Mouse (Mus musculus): Measurements from ENCODE around the gene Usp48.
A peak's percentile ranks its signal among the peaks of the same experiment; 100 is the strongest.
"Not testable (repeated sequence)": the region's sequence is repeated elsewhere in the genome, so short reads cannot be mapped to it uniquely, and the experiment has no call there.

Usp48 gene

GRCm38 (mm10) chr4:137593601-137594495, at the start of gene Usp48:
Gene Usp48, plus strand, starts transcription at chr4:137593755.
- peak; percentile 95 for DNase-seq (ENCODE audit: inconsistent ontology term)

GRCm38 (mm10) chr4:137545568-137545967, 48.0 kb upstream of the Usp48 start:
- no peak for DNase-seq (ENCODE audit: inconsistent ontology term)

- DNase-seq (ENCODE audit: inconsistent ontology term) = peak; percentile 16
Measured at GRCm38 (mm10) chr4:137546003-137546525, 47.5 kb upstream of the Usp48 start.

- DNase-seq (ENCODE audit: inconsistent ontology term) = no peak
Measured at GRCm38 (mm10) chr4:137553466-137553865, 40.1 kb upstream of the Usp48 start.

GRCm38 (mm10) chr4:137556673-137557210, 36.8 kb upstream of the Usp48 start:
- no peak for DNase-seq (ENCODE audit: inconsistent ontology term)

- no peak for DNase-seq (ENCODE audit: inconsistent ontology term)
Measured at GRCm38 (mm10) chr4:137569873-137570272, 23.7 kb upstream of the Usp48 start.

- DNase-seq (ENCODE audit: inconsistent ontology term) = no peak
Measured at GRCm38 (mm10) chr4:137574469-137574868, 19.1 kb upstream of the Usp48 start, which contains the start of gene Ldlrad2. Gene Ldlrad2, minus strand, starts transcription at chr4:137574569.

GRCm38 (mm10) chr4:137577486-137577885, 16.1 kb upstream of the Usp48 start:
- DNase-seq (ENCODE audit: inconsistent ontology term) = no peak

GRCm38 (mm10) chr4:137578181-137578845, 15.2 kb upstream of the Usp48 start:
- peak; percentile 69 for DNase-seq (ENCODE audit: inconsistent ontology term)

- DNase-seq (ENCODE audit: inconsistent ontology term) = no peak
Measured at GRCm38 (mm10) chr4:137579789-137580188, 13.8 kb upstream of the Usp48 start.

- no peak for DNase-seq (ENCODE audit: inconsistent ontology term)
Measured at GRCm38 (mm10) chr4:137580299-137580698, 13.3 kb upstream of the Usp48 start.

- no peak for DNase-seq (ENCODE audit: inconsistent ontology term)
Measured at GRCm38 (mm10) chr4:137581815-137582214, 11.7 kb upstream of the Usp48 start.

- not testable (repeated sequence) for DNase-seq (ENCODE audit: inconsistent ontology term)
Measured at GRCm38 (mm10) chr4:137589095-137589494, 4.5 kb upstream of the Usp48 start.

- DNase-seq (ENCODE audit: inconsistent ontology term) = no peak
Measured at GRCm38 (mm10) chr4:137589586-137589985, 4.0 kb upstream of the Usp48 start.

GRCm38 (mm10) chr4:137590961-137591360, 2.6 kb upstream of the Usp48 start:
- no peak for DNase-seq (ENCODE audit: inconsistent ontology term)

- DNase-seq (ENCODE audit: inconsistent ontology term) = peak; percentile 66
Measured at GRCm38 (mm10) chr4:137594496-137595270, 1.1 kb downstream of the Usp48 start.

GRCm38 (mm10) chr4:137597098-137597630, 3.6 kb downstream of the Usp48 start:
- DNase-seq (ENCODE audit: inconsistent ontology term) = no peak

GRCm38 (mm10) chr4:137598577-137598976, 5.0 kb downstream of the Usp48 start:
- no peak for DNase-seq (ENCODE audit: inconsistent ontology term)

- DNase-seq (ENCODE audit: inconsistent ontology term) = no peak
Measured at GRCm38 (mm10) chr4:137603449-137604171, 10.1 kb downstream of the Usp48 start.

GRCm38 (mm10) chr4:137607023-137607422, 13.5 kb downstream of the Usp48 start:
- no peak for DNase-seq (ENCODE audit: inconsistent ontology term)

All from Muller cell, postnatal 12 days (primary cell).